Mouse (Mus musculus) cerebral cortex, adult 2 months (tissue): Measurements from ENCODE around the gene Tmem110.

Experiments
- WGBS: fragments of 180-500 bp; shearing (Covaris S2); methylation state at CpG from one replicate; pipeline ENCODE4 v1.1.7; 2018; 5-methylcytosine and 5-hydroxymethylcytosine counted together

Tmem110 gene

GRCm38 (mm10) chr14:30825476-30826131 is at the start of gene Tmem110:
TSS of gene Tmem110 (plus strand) at chr14:30825590.
- WGBS = under 1% methylated on average over 67 of the region's 68 CpGs

GRCm38 (mm10) chr14:30784614-30785013 is 40.8 kb upstream of the Tmem110 start:
- 80% methylated on average over 6 of the region's 6 CpGs for WGBS

GRCm38 (mm10) chr14:30789471-30789870 is 35.9 kb upstream of the Tmem110 start:
- WGBS = 22% methylated on average over 1 of the region's 1 CpGs

GRCm38 (mm10) chr14:30792871-30793270 is 32.5 kb upstream of the Tmem110 start:
- 85% methylated on average over 3 of the region's 3 CpGs for WGBS

- WGBS = 95% methylated on average over 2 of the region's 2 CpGs
Observed at GRCm38 (mm10) chr14:30801756-30802155, 23.6 kb upstream of the Tmem110 start.

GRCm38 (mm10) chr14:30821136-30821535 is 4.3 kb upstream of the Tmem110 start:
- 64% methylated on average over 3 of the region's 3 CpGs for WGBS

- 53% methylated on average over 6 of the region's 6 CpGs for WGBS
Observed at GRCm38 (mm10) chr14:30824456-30824995, 864 bp upstream of the Tmem110 start.

- WGBS = 15% methylated on average over 5 of the region's 5 CpGs
Observed at GRCm38 (mm10) chr14:30825021-30825475, 342 bp upstream of the Tmem110 start.

GRCm38 (mm10) chr14:30826174-30827140 is 1.1 kb downstream of the Tmem110 start:
- 13% methylated on average over 17 of the region's 17 CpGs for WGBS

- 69% methylated on average over 4 of the region's 4 CpGs for WGBS
Observed at GRCm38 (mm10) chr14:30827480-30827879, 2.1 kb downstream of the Tmem110 start.

GRCm38 (mm10) chr14:30828077-30828476 is 2.7 kb downstream of the Tmem110 start:
- 57% methylated on average over 4 of the region's 4 CpGs for WGBS

- WGBS = 59% methylated on average over 11 of the region's 11 CpGs
Observed at GRCm38 (mm10) chr14:30828635-30829460, 3.5 kb downstream of the Tmem110 start.

GRCm38 (mm10) chr14:30837416-30837996 is 12.1 kb downstream of the Tmem110 start:
- 86% methylated on average over 14 of the region's 14 CpGs for WGBS

- 93% methylated on average over 3 of the region's 3 CpGs for WGBS
Observed at GRCm38 (mm10) chr14:30843701-30844100, 18.3 kb downstream of the Tmem110 start.

- 79% methylated on average over 5 of the region's 5 CpGs for WGBS
Observed at GRCm38 (mm10) chr14:30850504-30850903, 25.1 kb downstream of the Tmem110 start.

- 64% methylated on average over 5 of the region's 5 CpGs for WGBS
Observed at GRCm38 (mm10) chr14:30852325-30852724, 26.9 kb downstream of the Tmem110 start.

GRCm38 (mm10) chr14:30855316-30855715 is 29.9 kb downstream of the Tmem110 start:
- 91% methylated on average over 3 of the region's 3 CpGs for WGBS

- WGBS = 55% methylated on average over 10 of the region's 10 CpGs
Observed at GRCm38 (mm10) chr14:30856885-30857507, 31.6 kb downstream of the Tmem110 start.

GRCm38 (mm10) chr14:30857990-30858389 is 32.6 kb downstream of the Tmem110 start:
- 57% methylated on average over 4 of the region's 4 CpGs for whole genome bisulfite sequencing

GRCm38 (mm10) chr14:30861421-30862125 is 36.2 kb downstream of the Tmem110 start:
- WGBS = 54% methylated on average over 16 of the region's 16 CpGs
